Mouse (Mus musculus): ENCODE measurements at regions not wholly inside any gene's neighbourhood (a gene's known extent, or its start where the extent isn't known, plus 50 kb on each side); places are given as distances from the start of the nearest gene placed in this dataset.
"Not testable (repeated sequence)": the region's sequence is repeated elsewhere in the genome, so short reads cannot be mapped to it uniquely, and the experiment has no call there.

DNA sequence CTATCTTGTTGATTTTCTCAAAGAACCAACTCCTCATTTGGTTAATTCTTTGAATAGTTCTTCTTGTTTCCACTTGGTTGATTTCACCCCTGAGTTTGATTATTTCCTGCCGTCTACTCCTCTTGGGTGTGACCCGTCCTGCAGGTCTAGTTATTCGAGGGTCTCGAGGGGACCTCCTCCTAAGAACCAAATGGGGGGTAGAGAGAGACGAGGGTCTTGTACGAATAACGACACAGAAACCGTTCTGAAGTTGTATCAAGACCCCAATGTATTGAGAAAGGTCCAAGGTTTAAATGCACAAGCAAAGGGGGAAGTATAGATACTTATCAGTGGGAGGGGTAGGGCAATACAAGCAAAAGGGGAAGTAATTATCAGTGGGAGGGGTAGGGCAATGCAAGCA is 252.8 kb downstream of the Adgrg6 start:
- not testable (repeated sequence) for H3K36me3 ChIP-seq; H3K9ac ChIP-seq; H3K9me3 ChIP-seq; ATAC-seq (ENCODE audit: insufficient number of reproducible peaks, insufficient read depth, low FRiP score, low TSS enrichment); H3K4me3 ChIP-seq; H3K4me2 ChIP-seq (replicated peaks); H3K4me1 ChIP-seq; H3K27me3 ChIP-seq; H3K27ac ChIP-seq
- 85% methylated on average over 8 of the region's 8 CpGs for WGBS

DNA sequence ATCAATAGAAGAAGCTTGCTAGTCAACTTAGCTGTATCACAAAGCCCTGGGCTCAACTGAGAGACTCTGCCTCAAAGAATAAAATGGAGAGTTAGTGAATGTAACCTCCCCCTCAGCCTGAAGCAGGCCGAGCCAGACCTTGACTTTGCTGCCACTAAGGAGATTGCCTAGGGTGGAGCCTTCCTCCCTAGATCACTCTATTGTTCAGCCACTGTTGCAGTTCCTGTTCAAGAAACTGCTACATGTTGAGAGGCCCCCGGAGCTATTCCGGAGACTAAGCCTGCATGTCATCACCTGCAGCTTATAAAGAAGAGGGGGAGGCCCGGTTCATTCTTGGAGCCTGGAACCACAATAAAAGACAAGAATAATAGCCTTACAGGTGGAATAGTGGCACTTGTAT is 257.9 kb downstream of the Adgrg6 start:
- 92% methylated on average over 4 of the region's 4 CpGs for WGBS
- Histone ChIP-seq H3K4me3 (no peak overlapping the region), H3K36me3 (no peaks in the 10 kb centered on the region), H3K27me3 (no peaks in the 10 kb centered on the region), H3K4me2 (replicated peaks) (no peak overlapping the region), H3K27ac (no peak overlapping the region), H3K9me3 (no peaks in the 10 kb centered on the region), H3K4me1 (no peaks in the 10 kb centered on the region), H3K9ac (no peak overlapping the region)
- ATAC-seq (ENCODE audit: insufficient number of reproducible peaks, insufficient read depth, low FRiP score, low TSS enrichment) = no peak

DNA sequence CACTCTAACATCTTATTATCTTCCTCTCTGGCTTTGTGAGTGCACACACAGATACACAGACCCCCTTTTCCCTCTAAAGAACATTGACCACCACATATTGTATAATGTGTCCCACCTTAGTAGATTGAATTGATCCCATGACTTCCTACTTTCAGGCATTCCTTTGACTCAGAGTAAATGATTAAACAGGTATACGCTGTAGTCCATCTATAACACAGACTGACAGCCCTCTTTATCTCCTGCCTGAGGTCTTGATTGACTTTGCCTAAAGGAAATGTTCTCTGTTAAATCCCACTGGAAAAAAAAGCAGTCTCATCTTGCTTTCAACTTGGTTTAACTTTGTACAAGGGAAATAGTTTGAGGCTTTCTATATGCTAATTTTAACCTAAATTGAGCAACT is 268.8 kb downstream of the Adgrg6 start:
- Histone ChIP-seq H3K4me1 (no peaks in the 10 kb centered on the region), H3K27me3 (no peaks in the 10 kb centered on the region), H3K4me3 (no peak overlapping the region), H3K9me3 (no peaks in the 10 kb centered on the region), H3K9ac (no peak overlapping the region), H3K36me3 (no peaks in the 10 kb centered on the region), H3K27ac (no peak overlapping the region), H3K4me2 (replicated peaks) (no peak overlapping the region)
- ATAC-seq (ENCODE audit: insufficient number of reproducible peaks, insufficient read depth, low FRiP score, low TSS enrichment) = no peak
- 85% methylated on average over 1 of the region's 1 CpGs for WGBS

DNA sequence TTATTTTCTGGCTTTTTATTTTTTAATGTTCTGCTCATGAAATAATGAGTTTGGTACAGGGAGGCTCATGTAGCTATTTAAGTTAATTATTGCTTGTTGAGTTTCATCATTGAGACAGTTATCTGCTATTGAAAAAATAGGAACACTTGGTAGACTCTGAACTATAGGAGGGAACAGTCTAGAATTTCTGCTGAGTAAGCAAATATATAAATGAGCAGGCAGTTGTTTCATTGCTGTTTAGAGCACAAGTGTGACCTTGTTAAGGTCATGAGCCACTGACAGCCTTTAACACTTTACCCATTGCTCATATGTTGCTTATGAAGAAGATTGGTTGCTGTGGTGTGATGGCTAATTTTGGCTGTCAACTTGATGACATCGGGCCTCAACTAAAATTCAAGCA is 270.0 kb downstream of the Adgrg6 start:
- 98% methylated on average over 1 of the region's 1 CpGs for WGBS
- no peaks in the 10 kb centered on the region for H3K4me1 ChIP-seq
- H3K36me3 ChIP-seq = no peaks in the 10 kb centered on the region
- no peak for ATAC-seq (ENCODE audit: insufficient number of reproducible peaks, insufficient read depth, low FRiP score, low TSS enrichment)
- no peak overlapping the region for H3K4me3 ChIP-seq
- H3K9ac ChIP-seq = no peak overlapping the region
- H3K4me2 ChIP-seq (replicated peaks) = no peak overlapping the region
- no peaks in the 10 kb centered on the region for H3K27me3 ChIP-seq
- H3K27ac ChIP-seq = no peak overlapping the region
- H3K9me3 ChIP-seq = no peaks in the 10 kb centered on the region

DNA sequence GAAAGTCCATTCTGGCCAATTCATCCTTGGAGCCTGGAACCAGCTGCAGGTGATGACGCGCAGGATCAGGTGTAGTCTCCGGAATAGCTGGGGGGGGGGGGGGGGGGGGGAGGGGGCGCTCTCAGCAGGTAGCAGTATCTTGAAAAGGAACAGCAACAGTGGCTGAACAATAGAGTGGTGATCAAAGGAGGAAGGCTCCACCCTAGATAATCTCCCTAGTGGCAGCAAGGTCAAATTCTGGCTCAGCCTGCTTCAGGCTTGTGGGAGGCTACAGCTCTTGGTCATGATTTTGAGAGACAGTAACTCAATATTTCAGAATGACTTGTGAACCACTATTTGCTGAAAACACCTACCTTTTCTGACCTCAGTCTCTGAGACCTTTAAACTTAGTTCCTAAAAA is 275.5 kb downstream of the Adgrg6 start:
- no peaks in the 10 kb centered on the region for H3K36me3 ChIP-seq
- ATAC-seq (ENCODE audit: insufficient number of reproducible peaks, insufficient read depth, low FRiP score, low TSS enrichment) = no peak
- whole genome bisulfite sequencing = 41% methylated on average over 3 of the region's 4 CpGs

DNA sequence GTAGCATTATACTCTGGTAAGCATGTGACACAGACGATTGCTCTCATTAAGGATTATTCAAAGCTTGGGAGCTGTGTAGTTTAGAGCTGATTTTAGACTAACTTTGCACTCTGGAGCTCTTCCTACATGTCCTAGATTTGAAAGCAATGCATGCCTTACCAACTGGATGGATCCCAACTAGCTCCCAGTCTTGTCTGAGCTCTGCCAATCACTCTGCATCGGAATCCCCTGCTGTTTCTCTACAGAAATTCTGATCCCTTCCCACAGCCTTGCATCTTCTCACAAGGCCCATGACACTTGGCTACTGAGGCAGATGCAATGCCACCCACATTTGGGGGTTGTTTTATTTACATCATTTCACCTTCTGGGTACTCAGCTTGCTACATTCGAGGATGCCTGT is 277.8 kb downstream of the Adgrg6 start:
- H3K9ac ChIP-seq = no peak overlapping the region
- no peak overlapping the region for H3K4me3 ChIP-seq
- no peak for ATAC-seq (ENCODE audit: insufficient number of reproducible peaks, insufficient read depth, low FRiP score, low TSS enrichment)
- H3K27ac ChIP-seq = no peak overlapping the region
- no peaks in the 10 kb centered on the region for H3K36me3 ChIP-seq
- no peaks in the 10 kb centered on the region for H3K9me3 ChIP-seq
- no peak overlapping the region for H3K4me2 ChIP-seq (replicated peaks)
- WGBS = 85% methylated on average over 3 of the region's 3 CpGs
- no peaks in the 10 kb centered on the region for H3K4me1 ChIP-seq
- no peaks in the 10 kb centered on the region for H3K27me3 ChIP-seq

More for the DNA sequence above, 275.5 kb downstream of the Adgrg6 start:
- Histone ChIP-seq H3K9ac (no peak overlapping the region), H3K27ac (no peak overlapping the region), H3K4me1 (no peaks in the 10 kb centered on the region), H3K4me2 (replicated peaks) (no peak overlapping the region), H3K27me3 (no peaks in the 10 kb centered on the region), H3K4me3 (no peak overlapping the region), H3K9me3 (no peaks in the 10 kb centered on the region)

DNA sequence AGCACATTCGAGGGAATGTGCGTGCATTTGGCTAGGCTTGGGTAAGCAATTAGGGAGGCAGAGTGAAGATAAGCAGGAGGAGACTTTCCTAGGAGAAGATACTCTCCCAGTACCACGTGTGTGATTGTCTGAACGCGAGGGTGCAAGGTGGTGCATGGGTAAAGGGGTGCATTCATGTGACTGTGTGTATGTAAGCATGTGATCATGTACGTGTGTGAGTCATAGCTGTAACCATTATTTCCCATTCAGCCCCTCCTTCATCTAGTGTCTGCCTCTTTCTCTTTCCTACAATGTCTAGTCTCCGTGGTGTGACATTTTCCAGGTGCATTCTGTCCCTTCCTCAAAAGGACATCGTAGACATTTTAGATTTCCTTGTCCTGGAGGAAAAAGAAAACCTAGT is 273.8 kb downstream of the Hivep2 start:
- H3K9ac ChIP-seq = no peak overlapping the region
- H3K27ac ChIP-seq = no peak overlapping the region
- WGBS = 90% methylated on average over 8 of the region's 8 CpGs
- no peaks in the 10 kb centered on the region for H3K9me3 ChIP-seq
- no peaks in the 10 kb centered on the region for H3K4me1 ChIP-seq
- H3K4me3 ChIP-seq = no peak overlapping the region
- H3K4me2 ChIP-seq (replicated peaks) = no peak overlapping the region
- H3K36me3 ChIP-seq = no peaks in the 10 kb centered on the region
- no peaks in the 10 kb centered on the region for H3K27me3 ChIP-seq
- ATAC-seq (ENCODE audit: insufficient number of reproducible peaks, insufficient read depth, low FRiP score, low TSS enrichment) = no peak

DNA sequence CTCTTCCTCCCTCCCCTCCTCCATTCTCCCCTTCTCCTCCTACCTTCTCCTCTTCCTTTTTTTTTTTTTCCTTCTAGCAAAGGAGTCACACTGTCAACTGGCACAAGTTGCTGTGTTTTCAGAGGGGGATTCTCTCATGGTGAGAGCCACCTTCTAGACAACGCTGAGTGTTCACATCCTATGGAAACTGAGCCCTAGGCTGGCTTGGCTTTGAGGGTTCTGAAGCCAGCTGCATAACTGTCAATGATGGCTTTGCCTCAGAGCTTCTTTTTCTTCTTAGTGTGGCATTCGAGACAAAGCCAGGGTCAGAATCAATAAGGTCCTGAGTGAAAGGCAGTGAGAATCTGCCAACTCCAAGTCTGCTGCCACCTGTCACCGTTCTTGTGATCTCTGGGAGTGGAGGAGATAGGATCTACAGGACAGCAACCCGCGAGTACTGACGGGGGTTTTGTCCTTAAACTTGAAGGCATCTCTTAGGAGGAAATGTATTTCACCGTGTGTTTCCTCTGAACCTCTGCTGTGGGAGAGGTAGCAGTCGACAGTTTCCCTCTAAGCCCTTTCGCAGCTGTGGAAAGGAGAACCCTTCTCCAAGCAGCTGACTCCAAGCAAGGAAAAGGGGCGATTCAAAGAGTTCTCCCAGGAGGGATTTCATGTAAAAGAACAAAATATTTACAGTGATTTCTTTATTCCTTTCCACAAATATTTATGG is 269.2 kb downstream of the Hivep2 start:
- Histone ChIP-seq H3K4me2 (replicated peaks) (no peak overlapping the region), H3K27ac (no peak overlapping the region), H3K27me3 (no peaks in the 10 kb centered on the region), H3K9ac (no peak overlapping the region), H3K4me3 (no peak overlapping the region), H3K9me3 (no peaks in the 10 kb centered on the region), H3K4me1 (no peaks in the 10 kb centered on the region), H3K36me3 (no peaks in the 10 kb centered on the region)
- WGBS = 70% methylated on average over 10 of the region's 10 CpGs
- no peak for ATAC-seq (ENCODE audit: insufficient number of reproducible peaks, insufficient read depth, low FRiP score, low TSS enrichment)

DNA sequence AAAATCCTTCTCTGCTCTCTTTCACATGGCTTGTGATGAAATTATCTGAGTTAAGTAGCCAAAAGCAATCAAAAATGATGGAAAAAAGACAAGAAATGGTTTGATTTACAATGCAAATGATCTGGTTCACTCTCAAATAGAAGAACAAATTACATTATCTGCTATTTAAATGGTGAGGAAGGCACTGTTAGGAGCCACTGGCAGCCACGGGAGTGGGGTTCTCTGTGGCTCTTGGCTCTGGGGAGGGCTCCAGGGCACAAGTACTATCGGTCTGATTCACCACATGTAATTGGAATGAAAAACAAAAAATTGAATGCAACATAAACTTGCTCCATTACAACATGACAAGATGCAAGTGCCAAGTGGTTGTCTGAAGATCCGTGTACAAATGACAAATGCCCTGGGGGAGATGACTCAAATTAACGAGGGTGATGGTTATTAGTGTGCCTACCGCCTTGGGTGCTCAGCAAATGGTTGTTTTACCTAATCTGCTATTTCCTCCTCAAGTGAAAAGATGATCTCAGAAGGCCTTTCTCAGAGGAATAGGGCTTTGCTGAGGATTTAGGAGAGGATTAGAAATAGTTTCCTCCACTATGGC is 268.2 kb downstream of the Hivep2 start:
- no peak overlapping the region for H3K27ac ChIP-seq
- no peaks in the 10 kb centered on the region for H3K36me3 ChIP-seq
- no peak overlapping the region for H3K9ac ChIP-seq
- no peak overlapping the region for H3K4me2 ChIP-seq (replicated peaks)
- H3K9me3 ChIP-seq = no peaks in the 10 kb centered on the region
- 46% methylated on average over 5 of the region's 5 CpGs for WGBS
- H3K27me3 ChIP-seq = no peaks in the 10 kb centered on the region
- no peak overlapping the region for H3K4me3 ChIP-seq
- H3K4me1 ChIP-seq = no peaks in the 10 kb centered on the region
- ATAC-seq (ENCODE audit: insufficient number of reproducible peaks, insufficient read depth, low FRiP score, low TSS enrichment) = no peak

DNA sequence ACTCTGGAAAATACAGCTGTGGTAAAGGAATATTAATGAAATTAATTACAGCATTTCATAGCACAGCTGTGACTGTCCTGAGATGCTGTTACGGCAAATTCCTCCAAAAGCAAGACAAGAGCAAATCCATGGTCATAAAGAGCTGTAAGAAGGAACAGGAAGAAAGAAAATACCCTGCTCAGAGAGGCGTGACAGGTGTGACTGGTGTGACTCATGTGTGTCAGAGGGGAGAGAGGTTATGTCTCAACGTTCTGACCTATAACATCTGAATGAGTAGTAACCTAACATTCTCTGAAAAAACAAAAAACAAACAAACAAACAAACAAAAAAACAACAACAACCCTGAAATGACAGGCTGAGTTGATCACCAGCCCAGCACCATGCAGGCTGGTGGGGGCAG is 267.5 kb downstream of the Hivep2 start:
- no peak for ATAC-seq (ENCODE audit: insufficient number of reproducible peaks, insufficient read depth, low FRiP score, low TSS enrichment)
- H3K36me3 ChIP-seq = no peaks in the 10 kb centered on the region

DNA sequence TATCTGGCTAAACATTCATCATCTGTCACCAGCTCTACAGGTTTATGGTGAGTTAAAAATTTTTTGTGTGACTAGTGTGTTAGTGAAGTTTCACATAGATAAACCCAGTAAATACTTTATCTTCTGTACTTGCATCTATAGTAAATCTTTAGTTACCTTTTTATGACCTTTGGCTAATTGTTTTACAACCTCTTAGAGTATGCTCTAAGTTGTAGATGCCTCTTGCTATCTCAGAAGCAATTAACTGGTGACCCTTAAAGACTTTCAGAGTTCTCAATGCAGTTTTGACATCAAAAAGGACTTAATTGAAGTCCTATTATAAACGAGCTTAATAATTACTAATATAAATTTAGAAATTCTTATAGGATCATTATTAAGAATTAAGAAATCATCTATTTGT is 265.6 kb downstream of the Hivep2 start:
- no peak for ATAC-seq (ENCODE audit: insufficient number of reproducible peaks, insufficient read depth, low FRiP score, low TSS enrichment)
- Histone ChIP-seq H3K9me3 (no peaks in the 10 kb centered on the region), H3K27me3 (no peaks in the 10 kb centered on the region), H3K36me3 (no peaks in the 10 kb centered on the region), H3K9ac (no peak overlapping the region), H3K4me2 (replicated peaks) (no peak overlapping the region), H3K27ac (no peak overlapping the region), H3K4me1 (no peaks in the 10 kb centered on the region), H3K4me3 (no peak overlapping the region)
- 78% methylated on average over 1 of the region's 1 CpGs for WGBS

More for the DNA sequence above, 267.5 kb downstream of the Hivep2 start:
- no peaks in the 10 kb centered on the region for H3K9me3 ChIP-seq
- no peak overlapping the region for H3K27ac ChIP-seq
- WGBS = 72% methylated on average over 3 of the region's 3 CpGs
- H3K4me1 ChIP-seq = no peaks in the 10 kb centered on the region
- H3K27me3 ChIP-seq = no peaks in the 10 kb centered on the region
- no peak overlapping the region for H3K4me2 ChIP-seq (replicated peaks)
- H3K4me3 ChIP-seq = no peak overlapping the region
- no peak overlapping the region for H3K9ac ChIP-seq

DNA sequence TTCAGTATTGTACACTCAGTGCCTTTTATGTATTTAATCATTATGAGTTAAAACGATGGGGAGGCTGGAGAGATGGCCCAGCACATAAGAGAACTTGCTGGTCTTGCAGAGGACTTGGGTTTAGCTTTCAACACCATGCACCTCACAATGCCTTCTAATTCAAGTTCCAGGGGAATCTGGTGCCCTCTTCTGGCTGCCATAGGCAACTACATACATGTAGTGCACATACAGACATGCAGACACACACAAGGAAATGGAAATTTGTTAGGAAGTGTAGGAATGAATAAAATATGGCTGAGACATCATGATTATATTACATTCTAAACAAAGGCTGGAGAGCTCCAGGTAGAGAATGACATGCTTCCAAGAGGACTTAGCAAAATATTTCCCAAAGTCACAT is 251.4 kb downstream of the Hivep2 start:
- H3K4me1 ChIP-seq = no peaks in the 10 kb centered on the region
- no peaks in the 10 kb centered on the region for H3K9me3 ChIP-seq
- no peak overlapping the region for H3K9ac ChIP-seq
- H3K4me2 ChIP-seq (replicated peaks) = no peak overlapping the region
- H3K27me3 ChIP-seq = no peaks in the 10 kb centered on the region
- WGBS = 100% methylated on average over 1 of the region's 1 CpGs
- ATAC-seq (ENCODE audit: insufficient number of reproducible peaks, insufficient read depth, low FRiP score, low TSS enrichment) = no peak
- H3K36me3 ChIP-seq = no peaks in the 10 kb centered on the region
- no peak overlapping the region for H3K27ac ChIP-seq
- no peak overlapping the region for H3K4me3 ChIP-seq

Measured in embryonic facial prominence, embryonic 12.5 days (tissue).